Mouse (Mus musculus) testis, adult 2 months (tissue): ENCODE results near the gene Aldh8a1.

ENCODE experiments used
- CTCF ChIP-seq: fragments of 200-500 bp; IDR thresholded peaks from 2 replicates; pipeline ENCODE4 v1.5.1; 2012; ENCODE audit warnings: low read depth, mild to moderate bottlenecking, inconsistent platforms, low read length, moderate library complexity; ENCODE audit not compliant: control insufficient read depth, insufficient read depth, insufficient replicate concordance
- POLR2A ChIP-seq: fragments of 200-500 bp; IDR thresholded peaks from 2 replicates; pipeline ENCODE4 v1.6.1; 2012; ENCODE audit warnings: low read depth, mild to moderate bottlenecking, inconsistent platforms, low read length, moderate library complexity; ENCODE audit not compliant: control insufficient read depth

GRCm38 (mm10) chr10:21385111-21385663 is 8.1 kb downstream of the Aldh8a1 start:
- TF ChIP-seq POLR2A (no peak), CTCF (no peak)
